Comparison of ENCODE assay signal across 9 mouse cellular contexts in the genomic region with DNA sequence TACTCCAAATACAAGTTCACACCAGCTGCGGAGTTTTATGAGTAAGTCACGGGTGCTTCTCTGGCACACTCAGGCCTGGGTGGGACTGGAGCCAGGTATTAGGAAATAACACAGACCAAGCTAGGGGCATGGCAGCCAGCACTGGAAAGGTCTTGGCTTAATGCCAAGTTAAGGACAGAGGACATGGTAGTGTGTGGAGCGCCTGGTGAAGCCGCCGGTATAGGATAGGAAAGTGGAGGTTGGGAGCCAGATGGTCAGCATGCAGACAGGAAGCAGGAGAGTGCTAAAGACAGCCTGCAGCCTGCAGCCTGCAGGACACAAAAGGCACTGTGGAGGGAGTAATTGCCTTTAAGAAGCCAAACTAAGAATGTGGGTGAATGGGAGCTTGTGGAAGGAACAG. TPM values are rescaled to one million over a fixed set of nuclear protein-coding genes. Genes with fewer than 3 reads are reported as not detected.
DNase-seq lines count a peak whose midpoint lies in the region; TF ChIP-seq lines count a peak whose summit lies in the region.
"Had no signal": no experiment of that assay in that cellular context is flagged by ENCODE, and none has a peak within 500 bp of the region (broad histone marks: within the 10 kb centered on the region; RNA-seq: fewer than 3 reads in every experiment).

No protein-coding gene starts in this region.

- intact Hi-C loops in gastrocnemius, postnatal 14 days (cut with DNase I; ENCODE audit: low total_unique reads): no loop called here

- peak in 1 of 2 experiments; percentile 20 for DNase-seq in layer of hippocampus, adult 2 months (ENCODE audit: low spot score in 2 of 2)
- no peak for DNase-seq in layer of hippocampus, adult 9-10 months (ENCODE audit: low spot score)
- DNase-seq in adrenal gland, postnatal 25 days: peak; percentile 70
- DNase-seq in gastrocnemius, postnatal 14 days: peak; percentile 56
- DNase-seq in kidney, adult 8-10 months: peak; percentile 26 to 37
- peak; percentile 6 for DNase-seq in mesoderm, embryonic 11.5 days (ENCODE audit: low read depth, low spot score)
- DNase-seq in retina, embryonic 14.5 days (ENCODE audit: low spot score): no peak
- no peak for DNase-seq in spleen, postnatal 36 days (ENCODE audit: low spot score in 2 of 2)

- no peak overlapping the region for H3K4me3 ChIP-seq in layer of hippocampus, adult 2 months

- no peak overlapping the region for H3K27ac ChIP-seq in layer of hippocampus, adult 2 months

- TF ChIP-seq CTCF in layer of hippocampus, adult 2 months (conservative IDR thresholded peaks at IDR 0.05): peak; percentile 35; the same call in 1 of the 2 replicates

RNA-seq across cellular contexts. Expression of gene Slc6a2, which starts 13.1 kb away (rescaled TPM):
- under 1 TPM; 0.10 to 0.18 TPM for total RNA-seq in layer of hippocampus, adult 2 months (2021)
- 5.5 and 10.4 TPM in 2 replicates for total RNA-seq in adrenal gland, postnatal 25 days (2021)
- total RNA-seq in gastrocnemius, postnatal 14 days (2021): under 1 TPM; 0.11 to 0.49 TPM
- total RNA-seq: hematopoietic stem cell, adult 5-6 weeks had no signal

Comparison
In these comparisons a context has a peak if more than half of its experiments do, and no peak if none do; other contexts are left out.
1. DNase-seq: peak in adrenal gland, postnatal 25 days (single experiment), gastrocnemius, postnatal 14 days (single experiment), kidney, adult 8-10 months (2 of 2) and mesoderm, embryonic 11.5 days (single experiment); none in layer of hippocampus, adult 9-10 months (single experiment), retina, embryonic 14.5 days (single experiment) and spleen, postnatal 36 days (0 of 2).